ENCODE assay signal across 14 mouse cellular contexts in genomic region chr16:91870158-91870582, GRCm38 (mm10).
DNase-seq lines count a peak whose midpoint lies in the region; ATAC-seq and TF ChIP-seq lines count a peak whose summit lies in the region.
"Had no signal": no experiment of that assay in that cellular context is flagged by ENCODE, and none has a peak within 500 bp of the region (broad histone marks: within the 10 kb centered on the region; RNA-seq: fewer than 3 reads in every experiment).

No protein-coding gene starts in this region.

- no peaks in the 10 kb centered on the region for H3K79me2 ChIP-seq in macrophage (ENCODE audit: inconsistent target)

- TF ChIP-seq EP300 in liver, postnatal 0 days (IDR thresholded peaks at IDR 0.05; ENCODE audit: low read depth), result no peak

- no peaks in the 10 kb centered on the region for H3K9me3 ChIP-seq in liver, postnatal 0 days (ENCODE audit: low read length)
- no peaks in the 10 kb centered on the region for H3K9me3 ChIP-seq in limb, embryonic 10.5 days (replicated peaks)
- H3K9me3 ChIP-seq in intestine, postnatal 0 days (ENCODE audit: control insufficient read depth), result no peaks in the 10 kb centered on the region
- H3K9me3 ChIP-seq: hindbrain, embryonic 13.5 days had no signal

- H3K9ac ChIP-seq in liver, postnatal 0 days (replicated peaks), result no peak overlapping the region
- no peak overlapping the region for H3K9ac ChIP-seq in intestine, postnatal 0 days (ENCODE audit: low read depth, low read length)
- H3K9ac ChIP-seq: forebrain, postnatal 0 days; hindbrain, embryonic 13.5 days had no signal

- H3K4me3 ChIP-seq in liver, postnatal 0 days (ENCODE audit: low read depth, low read length), result no peak overlapping the region
- H3K4me3 ChIP-seq in macrophage (ENCODE audit: inconsistent target), result no peak overlapping the region
- no peak overlapping the region for H3K4me3 ChIP-seq in layer of hippocampus, adult 2 months
- H3K4me3 ChIP-seq in limb, embryonic 10.5 days, result no peak overlapping the region
- no peak overlapping the region for H3K4me3 ChIP-seq in intestine, postnatal 0 days (ENCODE audit: low read depth, low read length)
- H3K4me3 ChIP-seq: erythroblast, embryonic 14.5 days; hindbrain, embryonic 13.5 days had no signal

- ATAC-seq in liver, postnatal 0 days, result 0 out of 2 replicates have a peak, but pooled peaks have one; percentile 22
- peak; percentile 34 for ATAC-seq in activated CD4-positive, CD25-positive, alpha-beta regulatory T cell, adult 4 months
- no peak for ATAC-seq in intestine, postnatal 0 days
- ATAC-seq: forebrain, postnatal 0 days; midbrain, embryonic 16.5 days had no signal

- no peak overlapping the region for H3K27ac ChIP-seq in liver, postnatal 0 days (ENCODE audit: low read depth)
- H3K27ac ChIP-seq in macrophage, result peak overlapping the region; percentile 96
- no peak overlapping the region for H3K27ac ChIP-seq in layer of hippocampus, adult 2 months
- H3K27ac ChIP-seq in limb, embryonic 10.5 days, result no peak overlapping the region
- no peak overlapping the region for H3K27ac ChIP-seq in intestine, postnatal 0 days (ENCODE audit: low read depth, low read length)

- no peak for DNase-seq in liver, postnatal 0 days
- DNase-seq in liver, result no peak
- DNase-seq in layer of hippocampus, adult 2 months (ENCODE audit: low spot score in 2 of 2), result no peak
- DNase-seq in limb, embryonic 10.5 days (ENCODE audit: low spot score), result no peak
- no peak for DNase-seq in adrenal gland, adult 2 months
- DNase-seq: forebrain, postnatal 0 days; retina, postnatal 1 day had no signal

- TF ChIP-seq CTCF in liver, postnatal 0 days (IDR thresholded peaks at IDR 0.05; ENCODE audit: low read depth), result no peak
- no peak for TF ChIP-seq CTCF in layer of hippocampus, adult 2 months (conservative IDR thresholded peaks at IDR 0.05)
- no peak for TF ChIP-seq CTCF in intestine, postnatal 0 days (IDR thresholded peaks at IDR 0.05; ENCODE audit: low read depth)

- peaks cover 13% of the 10 kb centered on the region for H3K4me1 ChIP-seq in liver, postnatal 0 days (ENCODE audit: insufficient read depth)
- H3K4me1 ChIP-seq in limb, embryonic 10.5 days, result peaks cover 10% of the 10 kb centered on the region
- no peaks in the 10 kb centered on the region for H3K4me1 ChIP-seq in intestine, postnatal 0 days (replicated peaks; ENCODE audit: control insufficient read depth, insufficient read depth, low read length)

- H3K36me3 ChIP-seq in liver, postnatal 0 days (replicated peaks; ENCODE audit: insufficient read depth, low read length), result peaks cover 37% of the 10 kb centered on the region
- H3K36me3 ChIP-seq in macrophage (ENCODE audit: inconsistent target), result no peaks in the 10 kb centered on the region
- H3K36me3 ChIP-seq in limb, embryonic 10.5 days, result peaks cover 65% of the 10 kb centered on the region
- H3K36me3 ChIP-seq in intestine, postnatal 0 days (ENCODE audit: control insufficient read depth, insufficient read depth), result peaks cover 35% of the 10 kb centered on the region; the same call in 1 of the 2 replicates

- WGBS in liver, postnatal 0 days (ENCODE audit: insufficient replicate concordance), result 54% methylated on average over 6 of the region's 6 CpGs
- 6% methylated on average over 6 of the region's 6 CpGs for WGBS in macrophage (ENCODE audit: missing documents)
- WGBS in limb, embryonic 10.5 days, result 96% methylated on average over 6 of the region's 6 CpGs
- WGBS in intestine, postnatal 0 days, result 88% methylated on average over 6 of the region's 6 CpGs

- H3K27me3 ChIP-seq in liver, postnatal 0 days (ENCODE audit: insufficient read depth, low read length), result no peaks in the 10 kb centered on the region
- H3K27me3 ChIP-seq in limb, embryonic 10.5 days (ENCODE audit: low read depth, poor library complexity, severe bottlenecking), result no peaks in the 10 kb centered on the region
- no peaks in the 10 kb centered on the region for H3K27me3 ChIP-seq in intestine, postnatal 0 days (replicated peaks; ENCODE audit: control insufficient read depth, insufficient read depth, low read length)
- H3K27me3 ChIP-seq: hindbrain, embryonic 13.5 days had no signal

- no peak overlapping the region for H3K4me2 ChIP-seq in liver, postnatal 0 days (ENCODE audit: low read depth, low read length)
- H3K4me2 ChIP-seq in intestine, postnatal 0 days (replicated peaks; ENCODE audit: low read depth), result no peak overlapping the region
- H3K4me2 ChIP-seq: hindbrain, embryonic 13.5 days; liver, embryonic 11.5 days had no signal
